Mouse (Mus musculus): ENCODE data around the gene Isx.

Gene Isx

GRCm38 (mm10) chr8:74872940-74873339 lies at the start of gene Isx:
Gene Isx (plus strand): TSS chr8:74873173.
- DNase-seq (ENCODE audit: low read depth), result no peak

GRCm38 (mm10) chr8:74827689-74828088 lies 45.3 kb upstream of the Isx start:
- no peak for DNase-seq (ENCODE audit: low read depth)

GRCm38 (mm10) chr8:74831322-74831721 lies 41.7 kb upstream of the Isx start:
- DNase-seq (ENCODE audit: low read depth), result no peak

GRCm38 (mm10) chr8:74834246-74834645 lies 38.7 kb upstream of the Isx start:
- DNase-seq (ENCODE audit: low read depth), result no peak

GRCm38 (mm10) chr8:74847376-74848048 lies 25.5 kb upstream of the Isx start:
- DNase-seq (ENCODE audit: low read depth), result no peak

- DNase-seq (ENCODE audit: low read depth), result no peak
Measured at GRCm38 (mm10) chr8:74848707-74849106, 24.3 kb upstream of the Isx start.

- no peak for DNase-seq (ENCODE audit: low read depth)
Measured at GRCm38 (mm10) chr8:74850971-74851370, 22.0 kb upstream of the Isx start.

GRCm38 (mm10) chr8:74851837-74852236 lies 21.1 kb upstream of the Isx start:
- no peak for DNase-seq (ENCODE audit: low read depth)

GRCm38 (mm10) chr8:74853488-74853887 lies 19.5 kb upstream of the Isx start:
- DNase-seq (ENCODE audit: low read depth), result no peak

- no peak for DNase-seq (ENCODE audit: low read depth)
Measured at GRCm38 (mm10) chr8:74854786-74855185, 18.2 kb upstream of the Isx start.

GRCm38 (mm10) chr8:74855341-74855740 lies 17.6 kb upstream of the Isx start:
- DNase-seq (ENCODE audit: low read depth), result no peak

- DNase-seq (ENCODE audit: low read depth), result no peak
Measured at GRCm38 (mm10) chr8:74859241-74859640, 13.7 kb upstream of the Isx start.

GRCm38 (mm10) chr8:74860449-74860848 lies 12.5 kb upstream of the Isx start:
- no peak for DNase-seq (ENCODE audit: low read depth)

GRCm38 (mm10) chr8:74862598-74862997 lies 10.4 kb upstream of the Isx start:
- DNase-seq (ENCODE audit: low read depth), result no peak

GRCm38 (mm10) chr8:74870346-74870949 lies 2.5 kb upstream of the Isx start:
- DNase-seq (ENCODE audit: low read depth), result no peak

- no peak for DNase-seq (ENCODE audit: low read depth)
Measured at GRCm38 (mm10) chr8:74871686-74872085, 1.3 kb upstream of the Isx start.

GRCm38 (mm10) chr8:74872151-74872823 lies 686 bp upstream of the Isx start:
- DNase-seq (ENCODE audit: low read depth), result no peak

GRCm38 (mm10) chr8:74874565-74874964 lies 1.6 kb downstream of the Isx start:
- no peak for DNase-seq (ENCODE audit: low read depth)

- no peak for DNase-seq (ENCODE audit: low read depth)
Measured at GRCm38 (mm10) chr8:74878637-74879036, 5.7 kb downstream of the Isx start.

- no peak for DNase-seq (ENCODE audit: low read depth)
Measured at GRCm38 (mm10) chr8:74888763-74889162, 15.8 kb downstream of the Isx start.

- no peak for DNase-seq (ENCODE audit: low read depth)
Measured at GRCm38 (mm10) chr8:74891030-74891429, 18.1 kb downstream of the Isx start.

- no peak for DNase-seq (ENCODE audit: low read depth)
Measured at GRCm38 (mm10) chr8:74896302-74896701, 23.3 kb downstream of the Isx start.

GRCm38 (mm10) chr8:74897315-74897714 lies 24.3 kb downstream of the Isx start:
- DNase-seq (ENCODE audit: low read depth), result no peak
